Mouse (Mus musculus): ENCODE data around the gene Gtf2h4. TPM values are rescaled to one million over a fixed set of nuclear protein-coding genes. Genes with fewer than 3 reads are reported as not detected.

Gene Gtf2h4
- total and polyA plus RNA-seq, 3 experiments, result 76.3 to 97.6 TPM; not detected in 1

- Histone ChIP-seq H3K27ac (ENCODE audit: control insufficient read depth, low read depth, low read length) (no peak overlapping the region), H3K79me2 (ENCODE audit: control insufficient read depth, insufficient read depth, low read length, poor library complexity) (no peaks in the 10 kb centered on the region), H3K27me3 (ENCODE audit: control insufficient read depth in 1 of 2, insufficient read depth in 2 of 2, low read length in 2 of 2) (no peaks in the 10 kb centered on the region), H3K4me1 (ENCODE audit: control insufficient read depth in 1 of 2, insufficient read depth in 2 of 2, low read length in 2 of 2) (no peaks in the 10 kb centered on the region), H3K9me3 (replicated peaks; ENCODE audit: insufficient read depth, low read length) (no peaks in the 10 kb centered on the region), H3K9ac (ENCODE audit: control insufficient read depth, low read depth, low read length, poor library complexity, severe bottlenecking) (no peak overlapping the region), H3K4me3 (ENCODE audit: control insufficient read depth in 1 of 2, insufficient read depth in 1 of 2, low read depth in 2 of 2, low read length in 2 of 2) (no peak overlapping the region), H3K36me3 (ENCODE audit: control insufficient read depth in 1 of 2, insufficient read depth in 2 of 2, low read length in 2 of 2) (no peaks in the 10 kb centered on the region)
- DNase-seq (ENCODE audit: low read depth, low spot score), result no peak
- TF ChIP-seq SMC3 (IDR thresholded peaks at IDR 0.05; ENCODE audit: low read depth, low read length) (no peak), CHD1 (IDR thresholded peaks at IDR 0.05; ENCODE audit: low read depth, low read length) (no peak), SIN3A (IDR thresholded peaks at IDR 0.05; ENCODE audit: low read length) (no peak), ZC3H11A (IDR thresholded peaks at IDR 0.05; ENCODE audit: low read depth, low read length) (no peak), ETS1 (IDR thresholded peaks at IDR 0.05; ENCODE audit: low read depth, low read length) (no peak), RCOR1 (IDR thresholded peaks at IDR 0.05; ENCODE audit: low read depth, low read length) (no peak), USF1 (IDR thresholded peaks at IDR 0.05; ENCODE audit: low read depth, low read length) (no peak), USF2 (IDR thresholded peaks at IDR 0.05; ENCODE audit: borderline replicate concordance in 1 of 2, insufficient read depth in 1 of 2, low read depth in 1 of 2, low read length in 2 of 2) (no peak), TAL1 (IDR thresholded peaks at IDR 0.05; ENCODE audit: low read length) (no peak)
Observed at GRCm38 (mm10) chr17:35681986-35682385, 8.4 kb upstream of the Gtf2h4 start.

DNA sequence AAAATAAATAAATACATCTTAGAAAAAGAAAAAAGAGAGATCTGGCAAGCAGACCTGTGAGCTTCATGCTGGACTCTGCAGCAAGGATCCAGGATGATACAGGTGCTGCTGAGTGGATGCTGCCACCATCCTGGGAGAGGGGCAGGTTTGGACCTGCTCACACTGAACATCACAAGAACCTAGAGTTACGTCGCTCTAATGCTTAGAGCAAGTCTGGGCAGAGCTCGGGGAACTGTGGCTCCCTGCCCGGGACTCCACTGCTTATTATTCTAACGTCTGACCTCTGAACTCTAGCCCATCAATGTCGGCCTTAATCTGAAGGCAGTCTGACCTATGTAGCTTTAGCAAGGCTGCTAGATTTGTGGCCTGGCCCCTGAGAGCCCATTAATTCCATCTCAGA, 7.1 kb upstream of the Gtf2h4 start:
- no peaks in the 10 kb centered on the region for H3K79me2 ChIP-seq (ENCODE audit: control insufficient read depth, insufficient read depth, low read length, poor library complexity)
- no peak overlapping the region for H3K9ac ChIP-seq (ENCODE audit: control insufficient read depth, low read depth, low read length, poor library complexity, severe bottlenecking)
- no peak overlapping the region for H3K4me3 ChIP-seq (ENCODE audit: control insufficient read depth in 1 of 2, insufficient read depth in 1 of 2, low read depth in 2 of 2, low read length in 2 of 2)
- no peak overlapping the region for H3K27ac ChIP-seq (ENCODE audit: control insufficient read depth, low read depth, low read length)
- no peak for DNase-seq (ENCODE audit: low read depth, low spot score)
- TF ChIP-seq CHD1 (IDR thresholded peaks at IDR 0.05; ENCODE audit: low read depth, low read length), result no peak
- no peak for TF ChIP-seq GATA1 (IDR thresholded peaks at IDR 0.05; ENCODE audit: low read depth, low read length)
- TF ChIP-seq ETS1 (IDR thresholded peaks at IDR 0.05; ENCODE audit: low read depth, low read length), result no peak
- TF ChIP-seq E2F4 (IDR thresholded peaks at IDR 0.05; ENCODE audit: borderline replicate concordance, low read depth, low read length), result no peak
- TF ChIP-seq HCFC1 (IDR thresholded peaks at IDR 0.05; ENCODE audit: low read depth, low read length), result no peak
- TF ChIP-seq MYB (IDR thresholded peaks at IDR 0.05; ENCODE audit: low read depth, low read length), result no peak
- no peaks in the 10 kb centered on the region for H3K9me3 ChIP-seq (replicated peaks; ENCODE audit: insufficient read depth, low read length)
- no peaks in the 10 kb centered on the region for H3K27me3 ChIP-seq (ENCODE audit: control insufficient read depth in 1 of 2, insufficient read depth in 2 of 2, low read length in 2 of 2)
- no peaks in the 10 kb centered on the region for H3K36me3 ChIP-seq (ENCODE audit: control insufficient read depth in 1 of 2, insufficient read depth in 2 of 2, low read length in 2 of 2)
- H3K4me1 ChIP-seq (ENCODE audit: control insufficient read depth in 1 of 2, insufficient read depth in 2 of 2, low read length in 2 of 2), result no peaks in the 10 kb centered on the region

GRCm38 (mm10) chr17:35672527-35672926, 1.0 kb downstream of the Gtf2h4 start:
- Histone ChIP-seq H3K4me1 (ENCODE audit: control insufficient read depth in 1 of 2, insufficient read depth in 2 of 2, low read length in 2 of 2) (peaks cover 0 to 8% of the 10 kb centered on the region in 2 experiments; a peak in 2 of 4 replicates), H3K27ac (ENCODE audit: control insufficient read depth, low read depth, low read length) (no peak overlapping the region), H3K9me3 (replicated peaks; ENCODE audit: insufficient read depth, low read length) (no peaks in the 10 kb centered on the region), H3K9ac (ENCODE audit: control insufficient read depth, low read depth, low read length, poor library complexity, severe bottlenecking) (no peak overlapping the region), H3K36me3 (ENCODE audit: control insufficient read depth in 1 of 2, insufficient read depth in 2 of 2, low read length in 2 of 2) (peaks cover 0 to 2% of the 10 kb centered on the region in 2 experiments; a peak in 1 of 4 replicates), H3K79me2 (ENCODE audit: control insufficient read depth, insufficient read depth, low read length, poor library complexity) (peaks cover 3% of the 10 kb centered on the region; the same call in 1 of the 2 replicates), H3K27me3 (ENCODE audit: control insufficient read depth in 1 of 2, insufficient read depth in 2 of 2, low read length in 2 of 2) (no peaks in the 10 kb centered on the region), H3K4me3 (ENCODE audit: control insufficient read depth in 1 of 2, insufficient read depth in 1 of 2, low read depth in 2 of 2, low read length in 2 of 2) (no peak overlapping the region)
- TF ChIP-seq SIN3A (IDR thresholded peaks at IDR 0.05; ENCODE audit: low read length) (no peak), MEF2A (IDR thresholded peaks at IDR 0.05; ENCODE audit: extremely low read depth, insufficient replicate concordance, low read depth, low read length, poor library complexity, severe bottlenecking) (no peak), MXI1 (IDR thresholded peaks at IDR 0.05; ENCODE audit: low read depth, low read length) (no peak), MYB (IDR thresholded peaks at IDR 0.05; ENCODE audit: low read depth, low read length) (no peak), CHD2 (IDR thresholded peaks at IDR 0.05; ENCODE audit: low read length) (no peak), RAD21 (IDR thresholded peaks at IDR 0.05; ENCODE audit: low read depth, low read length) (no peak), POLR2AphosphoS2 (IDR thresholded peaks at IDR 0.05; ENCODE audit: low read length) (no peak), NELFE (IDR thresholded peaks at IDR 0.05; ENCODE audit: low read depth, low read length) (no peak), NRF1 (IDR thresholded peaks at IDR 0.05; ENCODE audit: insufficient read depth, low read depth, low read length, poor library complexity, severe bottlenecking) (no peak), E2F4 (IDR thresholded peaks at IDR 0.05; ENCODE audit: borderline replicate concordance, low read depth, low read length) (no peak), ZMIZ1 (IDR thresholded peaks at IDR 0.05; ENCODE audit: low read depth, low read length) (no peak)
- no peak for DNase-seq (ENCODE audit: low read depth, low spot score)
